Mouse (Mus musculus) embryo, embryonic 10.5 days (tissue): ENCODE measurements around the gene Rars.
"Not testable (repeated sequence)": the region's sequence is repeated elsewhere in the genome, so short reads cannot be mapped to it uniquely, and the experiment has no call there.

Source experiments
- DNase-seq: peaks from one replicate; pipeline ENCODE4 v3.0.0-alpha.2; 2015; ENCODE audit warnings: low spot score

Gene Rars

GRCm38 (mm10) chr11:35838345-35839338, 4.3 kb upstream of the Rars start:
- peak; percentile 95 for DNase-seq

- DNase-seq, result no peak
Measured at GRCm38 (mm10) chr11:35837156-35838126, 3.1 kb upstream of the Rars start.

- no peak for DNase-seq
Measured at GRCm38 (mm10) chr11:35833270-35833669, 1.0 kb downstream of the Rars start.

- no peak for DNase-seq
Measured at GRCm38 (mm10) chr11:35832139-35832538, 2.2 kb downstream of the Rars start.

- DNase-seq, result no peak
Measured at GRCm38 (mm10) chr11:35827714-35828113, 6.6 kb downstream of the Rars start.

- no peak for DNase-seq
Measured at GRCm38 (mm10) chr11:35816316-35816715, 18.0 kb downstream of the Rars start.

GRCm38 (mm10) chr11:35811458-35811857, 22.8 kb downstream of the Rars start:
- no peak for DNase-seq

GRCm38 (mm10) chr11:35801332-35801731, 33.0 kb downstream of the Rars start:
- DNase-seq, result no peak

- peak; percentile 88 for DNase-seq
Measured at GRCm38 (mm10) chr11:35798874-35799273, 35.4 kb downstream of the Rars start, which contains the start of gene Fbll1. Gene Fbll1, minus strand, starts transcription at chr11:35798884.

GRCm38 (mm10) chr11:35798495-35798820, 35.8 kb downstream of the Rars start:
- DNase-seq, result peak; percentile 23

GRCm38 (mm10) chr11:35797751-35798494, 36.4 kb downstream of the Rars start:
- DNase-seq, result peak; percentile 33

GRCm38 (mm10) chr11:35792800-35793199, 41.5 kb downstream of the Rars start:
- not testable (repeated sequence) for DNase-seq

GRCm38 (mm10) chr11:35788443-35788842, 45.9 kb downstream of the Rars start:
- no peak for DNase-seq

- no peak for DNase-seq
Measured at GRCm38 (mm10) chr11:35784537-35784936, 49.8 kb downstream of the Rars start.

GRCm38 (mm10) chr11:35784002-35784401, 50.3 kb downstream of the Rars start:
- DNase-seq, result no peak

GRCm38 (mm10) chr11:35783038-35783437, 51.3 kb downstream of the Rars start:
- DNase-seq, result no peak

- no peak for DNase-seq
Measured at GRCm38 (mm10) chr11:35782444-35782843, 51.9 kb downstream of the Rars start.

GRCm38 (mm10) chr11:35780336-35780735, 54.0 kb downstream of the Rars start:
- no peak for DNase-seq

GRCm38 (mm10) chr11:35776452-35776851, 57.9 kb downstream of the Rars start:
- DNase-seq, result no peak

GRCm38 (mm10) chr11:35775606-35776005, 58.7 kb downstream of the Rars start:
- DNase-seq, result no peak

GRCm38 (mm10) chr11:35770741-35771504, 63.4 kb downstream of the Rars start:
- DNase-seq, result peak; percentile 4
